Mouse (Mus musculus): ENCODE data around the gene Nudcd2. TPM values are rescaled to one million over a fixed set of nuclear protein-coding genes. Genes with fewer than 3 reads are reported as not detected.
"Not testable (repeated sequence)": the region's sequence is repeated elsewhere in the genome, so short reads cannot be mapped to it uniquely, and the experiment has no call there.

The Nudcd2 gene
- total RNA-seq (2022) = 10 to 100 TPM; 13.1 to 14.5 (median 13.6) TPM

DNA sequence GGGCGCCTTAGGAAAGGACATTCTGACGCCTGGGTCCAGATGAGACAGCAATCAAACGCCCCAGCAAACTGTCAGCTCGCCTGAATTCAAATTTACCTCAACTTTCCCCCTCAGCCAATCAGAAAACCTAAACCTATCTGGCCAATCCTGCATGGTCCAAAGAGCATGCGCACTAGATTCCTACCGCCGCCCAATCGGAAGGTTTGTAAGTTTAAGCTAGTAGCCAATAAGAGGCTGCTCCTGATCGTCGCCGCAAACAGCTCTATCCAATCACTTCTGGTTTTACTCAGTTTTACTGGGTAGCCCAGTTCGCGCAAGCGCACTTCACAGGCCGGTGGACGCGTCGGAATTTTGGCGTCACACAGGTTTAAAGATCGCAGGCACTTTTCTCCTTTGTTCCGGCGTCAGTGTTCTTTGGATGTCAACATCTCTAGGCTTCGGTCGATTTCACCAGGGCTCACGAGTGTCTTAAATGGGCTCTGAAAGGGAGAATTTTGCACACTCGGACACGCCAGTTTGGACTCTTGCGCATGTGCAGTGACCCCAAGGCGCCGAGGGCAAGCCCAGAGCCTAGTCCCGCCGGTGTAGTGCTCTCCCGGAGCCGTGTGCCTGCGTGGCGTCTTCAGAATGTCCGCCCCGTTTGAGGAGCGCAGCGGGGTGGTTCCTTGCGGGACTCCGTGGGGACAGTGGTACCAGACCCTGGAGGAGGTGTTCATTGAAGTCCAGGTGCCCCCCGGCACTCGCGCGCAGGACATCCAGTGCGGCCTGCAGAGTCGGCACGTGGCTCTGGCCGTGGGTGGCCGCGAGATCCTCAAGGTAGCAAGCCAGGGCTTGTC lies at the start of gene Nudcd2, which contains the start of gene Hmmr:
Nudcd2 (plus strand) TSS at position 329 of the 836 bp plus-strand sequence.
Hmmr (minus strand) TSS at position 84 of the 836 bp plus-strand sequence.
- DNase-seq (ENCODE audit: low spot score in 2 of 2) = peak; percentile 84 to 91

DNA sequence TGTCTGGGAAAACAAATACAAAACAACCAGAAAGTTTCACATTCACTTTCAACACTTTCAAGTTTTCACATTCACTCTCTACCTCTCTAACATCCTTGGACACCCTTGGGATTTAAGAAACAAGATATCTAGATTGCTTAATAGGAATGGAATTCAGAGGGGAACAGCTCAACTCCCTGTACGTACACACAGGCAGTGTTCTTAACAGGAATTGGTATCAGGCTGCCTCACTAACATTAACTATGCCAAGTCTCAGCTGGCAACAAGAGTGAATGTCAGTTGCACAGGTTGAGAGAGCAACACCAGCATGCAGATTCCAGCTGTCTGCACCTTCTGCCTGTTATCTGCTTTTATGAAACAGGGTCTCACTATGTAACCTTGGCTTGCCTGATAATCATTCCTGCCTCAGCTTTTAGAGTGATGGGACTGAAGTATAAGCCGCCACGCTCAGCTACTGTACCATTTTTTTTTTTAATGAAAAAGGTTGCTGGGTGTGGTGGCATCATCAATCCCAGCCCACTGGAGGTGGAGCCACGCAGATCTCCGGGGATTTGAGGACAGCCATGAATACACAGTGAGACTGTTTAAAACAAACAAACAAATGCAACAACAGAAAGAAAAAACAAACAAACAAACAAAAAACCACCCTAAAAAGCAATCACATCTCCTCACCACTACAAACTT lies 42.9 kb upstream of the Nudcd2 start:
- DNase-seq (ENCODE audit: low spot score in 2 of 2) = no peak

- peak in 1 of 2 experiments; percentile 19 for DNase-seq (ENCODE audit: low spot score in 2 of 2)
Observed at GRCm38 (mm10) chr11:40692101-40692509, 41.4 kb upstream of the Nudcd2 start.

GRCm38 (mm10) chr11:40692511-40693365 lies 40.7 kb upstream of the Nudcd2 start:
- DNase-seq (ENCODE audit: low spot score in 2 of 2) = peak; percentile 85 to 93

DNA sequence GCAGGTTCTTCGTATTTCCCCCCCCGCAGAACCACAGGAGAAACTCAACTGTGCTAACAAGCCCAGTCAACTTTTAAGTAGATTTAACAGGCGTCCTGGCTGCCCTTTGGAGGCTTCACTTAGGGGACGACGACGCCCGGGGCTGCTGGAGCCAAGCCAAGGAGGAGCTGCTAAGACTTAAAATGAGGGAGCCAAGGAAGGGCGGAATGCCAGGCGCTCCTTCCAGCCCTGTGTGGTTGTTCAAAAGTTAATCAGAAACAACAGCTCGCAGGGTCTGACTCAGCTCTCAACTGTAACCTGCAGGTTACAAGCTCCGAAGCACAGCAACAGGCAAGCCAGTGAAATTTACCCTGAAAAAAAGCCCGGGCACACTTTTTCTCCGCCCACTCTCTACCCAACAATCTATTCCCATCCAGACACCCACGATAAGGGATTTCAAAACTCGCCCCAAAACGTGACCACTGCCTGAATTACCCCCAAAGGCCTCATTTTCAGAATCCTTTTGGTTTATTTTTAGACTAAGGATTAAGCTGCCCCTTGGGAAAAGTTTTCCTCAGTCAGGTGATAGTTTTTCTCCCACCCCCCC lies 40.0 kb upstream of the Nudcd2 start:
- peak; percentile 49 to 68 for DNase-seq (ENCODE audit: low spot score in 2 of 2)

GRCm38 (mm10) chr11:40694311-40695087 lies 39.0 kb upstream of the Nudcd2 start:
- DNase-seq (ENCODE audit: low spot score in 2 of 2) = peak; percentile 40 to 44

DNA sequence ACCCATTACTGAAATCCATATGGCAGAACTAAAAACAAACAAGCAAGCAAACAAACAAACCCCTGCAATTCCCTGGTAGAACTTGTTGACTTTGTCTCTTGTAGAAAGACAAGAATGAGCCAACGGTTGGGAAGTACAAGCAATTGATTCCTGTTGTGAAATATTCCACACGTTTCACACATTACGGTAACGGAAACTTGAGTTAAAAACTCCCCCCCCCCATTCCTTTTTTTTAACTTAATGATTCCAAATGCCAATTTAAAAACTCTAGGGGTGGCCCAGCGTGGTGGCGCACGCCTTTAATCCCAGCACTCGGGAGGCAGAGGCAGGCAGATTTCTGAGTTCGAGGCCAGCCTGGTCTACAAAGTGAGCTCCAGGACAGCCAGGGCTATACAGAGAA lies 38.4 kb upstream of the Nudcd2 start, which contains the start of gene Mat2b:
Mat2b (minus strand) TSS at position 101 of the 400 bp plus-strand sequence.
- no peak for DNase-seq (ENCODE audit: low spot score in 2 of 2)

DNA sequence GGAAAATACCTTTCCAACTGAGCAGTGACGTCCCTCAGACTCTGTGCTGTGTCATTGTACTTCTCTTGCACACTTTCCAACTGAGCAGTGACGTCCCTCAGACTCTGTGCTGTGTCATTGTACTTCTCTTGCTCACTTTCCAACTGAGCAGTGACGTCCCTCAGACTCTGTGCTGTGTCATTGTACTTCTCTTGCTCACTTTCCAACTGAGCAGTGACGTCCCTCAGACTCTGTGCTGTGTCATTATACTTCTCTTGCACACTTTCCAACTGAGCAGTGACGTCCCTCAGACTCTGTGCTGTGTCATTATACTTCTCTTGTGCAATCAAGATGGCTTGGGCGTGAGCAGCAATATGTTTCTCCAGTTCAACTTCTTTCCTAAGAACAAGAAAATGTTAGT lies 23.6 kb upstream of the Nudcd2 start:
- DNase-seq (ENCODE audit: low spot score in 2 of 2) = not testable (repeated sequence)

- DNase-seq (ENCODE audit: low spot score in 2 of 2) = no peak
Observed at GRCm38 (mm10) chr11:40713858-40714257, 19.6 kb upstream of the Nudcd2 start.

DNA sequence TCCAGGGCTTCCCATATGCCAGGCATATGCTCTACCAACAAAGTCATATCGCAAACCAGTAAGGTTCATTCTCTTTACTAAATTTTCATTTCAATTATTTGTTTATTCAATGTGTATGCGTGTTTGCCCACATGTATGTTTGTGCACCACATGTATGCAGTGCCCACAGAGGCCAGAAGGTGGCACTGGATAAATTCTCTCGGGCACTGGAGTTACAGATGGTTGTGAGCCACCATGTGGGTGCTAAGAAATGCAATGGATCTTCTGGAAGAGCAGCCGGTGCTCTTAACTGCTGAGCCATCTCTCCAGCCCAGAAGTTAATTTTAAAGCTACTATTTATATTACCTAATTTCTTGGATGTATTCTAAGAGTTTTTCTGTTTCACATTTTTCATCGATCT lies 17.9 kb upstream of the Nudcd2 start:
- DNase-seq (ENCODE audit: low spot score in 2 of 2) = no peak

GRCm38 (mm10) chr11:40718324-40718723 lies 15.1 kb upstream of the Nudcd2 start:
- no peak for DNase-seq (ENCODE audit: low spot score in 2 of 2)

DNA sequence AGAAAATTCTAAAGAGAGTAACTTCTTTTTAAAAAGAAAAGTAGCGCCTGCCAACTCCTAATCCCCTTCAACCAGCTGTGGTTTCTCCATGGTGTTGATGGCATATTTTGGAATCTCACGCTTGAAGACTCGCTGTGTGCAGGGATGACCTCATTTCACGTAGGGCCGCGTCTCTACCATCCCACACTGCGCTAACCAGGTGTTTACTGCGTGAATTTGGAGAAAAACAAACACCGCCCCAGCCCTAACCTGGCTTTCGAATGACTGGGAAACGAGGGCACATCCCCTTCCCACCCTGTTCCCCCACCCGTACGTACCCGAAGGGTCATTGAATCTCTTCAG lies 499 bp upstream of the Nudcd2 start:
- no peak for DNase-seq (ENCODE audit: low spot score in 2 of 2)

DNA sequence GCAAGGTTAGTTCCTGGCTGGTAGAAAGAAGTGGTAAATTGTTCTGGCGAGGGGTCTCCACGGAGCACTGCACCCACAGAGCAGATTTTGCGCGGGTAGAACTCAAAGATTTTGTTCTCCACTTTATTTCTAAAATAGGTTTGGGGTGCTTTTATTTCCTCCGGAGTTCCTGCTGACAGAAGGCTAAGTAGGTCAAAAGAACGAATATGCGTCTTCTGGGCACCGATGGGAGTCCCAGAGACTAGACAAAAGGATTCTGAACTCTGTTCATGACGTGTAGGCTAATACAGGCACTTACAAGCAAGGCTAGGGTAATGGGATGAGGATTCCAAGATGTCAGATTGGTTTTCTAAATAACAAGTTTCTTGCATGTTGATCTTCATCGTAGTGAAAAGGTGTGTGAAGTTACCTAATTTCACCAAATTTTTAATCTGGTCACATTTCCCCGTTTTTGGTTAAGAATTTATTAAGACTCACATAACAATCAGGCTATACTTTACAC lies 835 bp downstream of the Nudcd2 start:
- DNase-seq (ENCODE audit: low spot score in 2 of 2) = no peak

DNA sequence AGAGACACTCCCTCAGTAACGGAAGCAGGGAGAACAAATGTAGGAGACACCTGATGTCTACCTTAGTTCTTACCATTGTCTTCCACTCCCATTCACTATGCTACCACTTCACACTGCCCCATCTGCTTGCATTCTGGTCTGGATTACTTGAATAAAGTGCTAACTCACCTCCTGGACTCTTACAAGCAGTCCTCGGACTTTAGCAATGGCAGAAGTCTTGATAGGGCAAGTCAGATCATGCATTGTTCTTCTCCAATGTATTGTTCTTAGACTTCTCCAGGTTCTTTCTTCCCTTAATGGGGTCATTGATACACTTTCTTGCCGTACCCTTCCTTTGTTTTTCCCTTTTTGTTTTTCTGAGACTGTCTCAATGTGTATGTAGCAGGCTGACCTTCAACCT lies 3.9 kb downstream of the Nudcd2 start:
- DNase-seq (ENCODE audit: low spot score in 2 of 2) = no peak

DNA sequence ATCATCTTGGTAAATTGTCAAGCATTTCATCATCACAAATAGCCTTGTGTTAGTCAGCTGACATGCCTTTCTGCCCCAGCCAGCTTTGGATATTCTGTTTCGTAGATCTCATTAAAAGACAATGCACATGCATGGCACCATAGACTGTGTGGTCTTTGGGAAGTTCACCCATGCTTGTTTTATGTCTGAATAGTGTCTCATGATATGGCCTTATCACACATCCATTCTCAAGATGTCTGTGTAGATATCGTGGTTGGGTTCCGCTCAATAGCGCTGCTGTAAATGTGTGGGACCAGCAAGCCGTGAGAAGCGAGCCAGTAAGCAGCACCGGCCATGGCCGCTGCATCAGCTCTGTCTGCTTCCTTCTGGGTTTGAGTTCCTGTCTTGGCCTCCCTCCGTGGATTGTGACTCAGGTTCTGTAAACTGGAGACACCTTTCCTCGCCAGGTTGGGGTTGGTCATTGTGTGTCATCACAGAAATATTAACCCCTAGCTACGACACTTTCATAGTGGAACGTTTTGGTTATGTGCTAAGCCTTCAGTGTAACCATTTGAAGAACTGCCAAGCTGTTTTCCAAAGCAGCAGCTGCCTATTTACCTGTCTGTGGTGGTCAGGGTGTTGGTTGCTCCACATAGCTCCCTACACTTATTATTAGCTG lies 8.3 kb downstream of the Nudcd2 start:
- DNase-seq (ENCODE audit: low spot score in 2 of 2) = no peak

DNA sequence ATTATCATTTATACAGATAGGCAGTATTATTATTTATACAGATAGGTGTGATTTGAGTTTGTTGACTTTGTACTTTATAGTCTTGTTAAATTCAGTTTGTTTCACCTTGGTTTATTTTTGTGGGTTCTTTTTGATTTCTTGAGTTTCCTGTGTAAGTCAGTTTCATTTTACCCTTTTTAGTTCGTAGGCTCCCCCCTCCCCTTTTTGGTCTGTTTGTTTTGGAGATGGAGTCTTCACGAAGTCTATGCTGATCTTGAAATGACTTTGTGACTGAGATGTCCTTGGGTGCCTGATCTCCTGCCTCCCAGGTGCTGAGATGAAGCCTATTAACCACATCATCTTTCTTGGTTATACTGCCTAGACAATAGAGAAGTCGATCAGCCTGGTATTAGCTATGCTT lies 10.9 kb downstream of the Nudcd2 start:
- no peak for DNase-seq (ENCODE audit: low spot score in 2 of 2)

DNA sequence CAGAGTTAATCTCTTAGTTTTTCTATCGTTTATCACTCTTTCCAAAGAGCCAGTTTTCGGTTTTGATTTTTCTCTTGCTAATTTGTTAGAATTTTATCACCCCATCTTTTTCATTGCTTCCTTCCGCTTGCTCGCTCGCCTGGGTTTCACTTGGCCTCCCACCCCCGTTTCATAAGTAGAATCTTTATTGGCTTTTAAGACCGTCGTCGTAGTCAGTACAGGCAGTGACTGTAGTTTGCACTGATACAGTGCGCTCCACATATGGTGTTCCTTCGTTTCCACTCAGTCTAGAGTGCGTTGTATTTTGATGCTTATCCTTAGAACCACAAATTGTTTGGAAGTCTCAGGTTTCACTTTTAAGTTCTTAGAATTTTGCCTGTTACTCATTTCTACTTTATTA lies 12.9 kb downstream of the Nudcd2 start:
- DNase-seq (ENCODE audit: low spot score in 2 of 2) = no peak

- DNase-seq (ENCODE audit: low spot score in 2 of 2) = no peak
Observed at GRCm38 (mm10) chr11:40747716-40748115, 14.2 kb downstream of the Nudcd2 start.

- DNase-seq (ENCODE audit: low spot score in 2 of 2) = peak in 1 of 2 experiments; percentile 13
Observed at GRCm38 (mm10) chr11:40753836-40754235, 20.4 kb downstream of the Nudcd2 start.

GRCm38 (mm10) chr11:40754664-40755107 lies 21.2 kb downstream of the Nudcd2 start:
- DNase-seq (ENCODE audit: low spot score in 2 of 2) = no peak
